Mouse (Mus musculus) hindbrain, embryonic 16.5 days (tissue): ENCODE measurements around the gene Carns1. TPM values are rescaled to one million over a fixed set of nuclear protein-coding genes. Genes with fewer than 3 reads are reported as not detected.

Experiments
- ATAC-seq: fragments of 200-750 bp; cut with Nextera tagmentation; 2 replicates; pipeline ENCODE4 v1.8.0; 2017; ENCODE audit warnings: moderate TSS enrichment, moderate library complexity
- H3K27ac ChIP-seq: fragments of 300-500 bp; sonication (generic); 2 replicates; pipeline ENCODE4 v1.5.1; 2014; ENCODE audit warnings: low read depth, mild to moderate bottlenecking, control low read depth, low read length, moderate library complexity
- H3K27me3 ChIP-seq: fragments of 300-500 bp; sonication (generic); replicated peaks from 2 replicates; pipeline ENCODE4 v1.6.1; 2014; ENCODE audit warnings: low read length; ENCODE audit not compliant: control insufficient read depth, insufficient read depth
- H3K36me3 ChIP-seq: fragments of 300-500 bp; sonication (generic); 2 replicates; pipeline ENCODE4 v1.6.1; 2014; ENCODE audit warnings: mild to moderate bottlenecking, low read length, moderate library complexity, mixed read lengths; ENCODE audit not compliant: control insufficient read depth, insufficient read depth
- H3K4me1 ChIP-seq: fragments of 300-500 bp; sonication (generic); 2 replicates; pipeline ENCODE4 v1.6.1; 2014; ENCODE audit warnings: low read depth, low read length; ENCODE audit not compliant: control insufficient read depth, insufficient read depth
- H3K4me2 ChIP-seq: fragments of 300-500 bp; sonication (generic); 2 replicates; pipeline ENCODE4 v1.6.1; 2014; ENCODE audit warnings: mild to moderate bottlenecking, low read length, control low read depth, moderate library complexity
- H3K4me3 ChIP-seq: fragments of 300-500 bp; sonication (generic); 2 replicates; pipeline ENCODE4 v1.5.1; 2014; ENCODE audit warnings: mild to moderate bottlenecking, low read length, control low read depth, moderate library complexity
- H3K9ac ChIP-seq: fragments of 300-500 bp; sonication (generic); 2 replicates; pipeline ENCODE4 v1.6.1; 2014; ENCODE audit warnings: low read depth, mild to moderate bottlenecking, control low read depth, low read length, moderate library complexity
- H3K9me3 ChIP-seq: fragments of 300-500 bp; sonication (generic); 2 replicates; pipeline ENCODE4 v1.6.1; 2014; ENCODE audit warnings: mild to moderate bottlenecking, low read length, moderate library complexity; ENCODE audit not compliant: control insufficient read depth
- WGBS: fragments of 180-500 bp; shearing (Covaris S2); extraction: QIAGEN DNeasy Blood & Tissue Kit; methylation state at CpG from one replicate; pipeline ENCODE4 v1.1.7; 2014; 5-methylcytosine and 5-hydroxymethylcytosine counted together
- polyA plus RNA-seq: library from polyadenylated mRNA; unstranded; fragments of >200 nt; fragmentation: Nextera tagmentation; extraction: Ambion mirVana; gene quantifications from 2 replicates; pipeline ENCODE4 v1.2.1, GENCODE M21; 2015

Carns1 gene
- polyA plus RNA-seq, 1 experiment from 2014 or later: 7.9 TPM

- no peak overlapping the region for H3K9ac ChIP-seq
- H3K4me1 ChIP-seq: no peaks in the 10 kb centered on the region
- no peak overlapping the region for H3K27ac ChIP-seq
- no peaks in the 10 kb centered on the region for H3K9me3 ChIP-seq
- H3K27me3 ChIP-seq: no peaks in the 10 kb centered on the region
- 67% methylated on average over 6 of the region's 6 CpGs for WGBS
- H3K4me3 ChIP-seq: no peak overlapping the region
- H3K36me3 ChIP-seq: peaks cover 45% of the 10 kb centered on the region
- ATAC-seq: no peak
- no peak overlapping the region for H3K4me2 ChIP-seq
Measured at GRCm38 (mm10) chr19:4155223-4156072, 19.8 kb downstream of the Carns1 start.

DNA sequence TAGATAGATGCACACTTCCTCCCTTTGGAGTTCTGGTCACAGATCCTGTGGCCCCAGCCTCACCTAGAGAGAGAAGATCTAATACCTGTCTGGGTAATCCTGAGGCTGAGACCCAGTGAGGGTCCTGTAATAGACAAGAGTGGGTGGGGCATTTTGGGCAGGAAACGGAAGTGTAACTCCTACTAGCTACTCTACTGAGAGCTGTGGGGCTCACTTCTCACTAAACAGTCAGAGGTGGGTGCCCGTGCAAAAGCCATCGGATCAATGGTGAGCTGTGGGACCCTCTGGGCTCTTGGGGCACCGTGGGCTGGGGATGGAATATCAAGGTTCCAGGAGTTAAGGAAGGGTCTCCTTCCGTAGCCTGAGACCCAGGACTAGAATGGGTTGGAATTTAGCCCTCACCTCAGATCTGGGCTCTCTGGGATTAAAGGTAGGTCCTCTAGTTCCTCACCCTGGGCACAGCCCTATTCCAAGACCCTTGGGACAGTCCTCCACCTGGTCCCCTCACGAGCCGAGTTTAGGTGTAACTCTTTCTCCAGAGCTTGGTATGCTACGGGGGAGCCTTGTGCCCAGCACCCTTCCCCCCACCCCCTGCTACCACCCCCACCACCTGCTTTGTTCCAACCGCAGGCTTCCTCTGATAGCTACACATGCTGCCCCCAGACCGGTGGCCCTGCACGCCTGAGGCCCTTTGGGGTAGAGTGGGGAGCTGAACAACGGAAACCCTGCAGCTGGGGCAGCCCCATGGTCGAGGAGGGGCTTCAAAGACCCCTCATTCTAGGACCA lies 20.6 kb downstream of the Carns1 start:
- Histone ChIP-seq H3K9ac (no peak overlapping the region; the same call in 1 of the 2 replicates), H3K27me3 (no peaks in the 10 kb centered on the region), H3K9me3 (no peaks in the 10 kb centered on the region), H3K4me2 (no peak overlapping the region), H3K4me3 (no peak overlapping the region), H3K27ac (no peak overlapping the region), H3K4me1 (peaks cover 7% of the 10 kb centered on the region), H3K36me3 (peaks cover 43% of the 10 kb centered on the region)
- WGBS: 82% methylated on average over 13 of the region's 13 CpGs
- ATAC-seq: no peak

DNA sequence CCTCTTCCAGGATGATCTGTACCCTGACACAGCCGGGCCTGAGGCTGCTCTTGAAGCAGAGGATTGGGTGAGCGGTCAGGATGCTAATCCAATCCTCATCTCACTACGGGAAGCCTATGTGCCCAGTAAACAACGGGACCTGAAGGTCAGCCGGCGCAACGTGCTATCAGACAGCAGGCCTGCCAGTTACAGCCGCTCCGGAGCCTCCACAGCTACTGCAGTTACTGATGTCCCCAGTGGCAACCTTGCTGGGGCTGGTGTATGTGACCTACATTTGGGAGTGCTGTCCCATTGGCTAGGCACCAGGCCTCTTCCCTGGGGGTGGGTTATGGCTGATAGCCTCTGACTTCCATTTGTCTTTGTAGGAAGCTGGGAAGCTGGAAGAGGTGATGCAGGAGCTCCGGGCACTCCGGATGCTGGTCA lies 22.0 kb downstream of the Carns1 start, which contains the start of gene Ptprcap:
Gene Ptprcap, plus strand, starts transcription at position 373 of the 423 bp plus-strand sequence.
- 75% methylated on average over 11 of the region's 11 CpGs for WGBS

DNA sequence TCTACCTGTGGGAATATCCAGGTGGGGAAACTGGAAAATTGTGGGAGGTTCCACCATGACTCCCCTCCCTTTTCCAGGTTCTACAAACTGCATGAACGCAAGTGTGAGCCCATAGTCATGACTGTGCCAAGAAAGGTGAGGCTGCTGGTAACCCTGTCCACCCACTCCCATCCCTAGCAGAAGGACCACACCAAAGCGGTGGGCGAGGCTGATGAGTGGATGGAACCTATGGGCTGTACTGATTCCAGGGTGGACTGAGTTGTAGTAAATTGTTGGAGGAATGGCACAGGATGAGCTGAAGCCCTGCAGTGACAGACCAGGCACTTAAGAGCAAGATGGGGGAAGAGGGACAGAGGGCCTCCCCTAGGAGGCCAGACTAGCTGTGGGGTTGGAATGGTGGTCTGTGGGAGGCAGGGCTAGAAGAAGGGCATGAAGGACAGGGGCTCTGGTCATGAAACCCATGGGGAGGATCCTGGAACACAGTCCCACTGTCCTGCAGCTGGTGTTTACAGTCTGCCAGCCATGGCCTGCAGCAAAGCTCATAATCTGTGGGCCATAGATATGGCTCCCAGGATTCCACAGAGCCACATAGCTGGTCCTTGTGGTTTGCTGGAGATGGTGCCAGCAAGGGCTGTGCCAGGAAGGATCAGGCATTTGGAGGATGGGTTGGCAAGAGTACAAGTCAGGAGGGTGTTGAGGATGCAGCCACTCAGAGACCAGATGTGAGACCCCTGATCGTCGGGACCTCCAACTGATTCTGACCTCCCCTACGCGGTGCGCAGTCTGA lies 22.6 kb downstream of the Carns1 start:
- Histone ChIP-seq H3K9me3 (no peaks in the 10 kb centered on the region), H3K4me1 (peaks cover 19% of the 10 kb centered on the region), H3K4me2 (no peak overlapping the region), H3K27me3 (no peaks in the 10 kb centered on the region), H3K36me3 (peaks cover 24% of the 10 kb centered on the region), H3K9ac (no peak overlapping the region), H3K27ac (peak overlapping the region; percentile 23; the same call in 1 of the 2 replicates), H3K4me3 (no peak overlapping the region)
- ATAC-seq: no peak
- 82% methylated on average over 8 of the region's 8 CpGs for WGBS

More for the DNA sequence above, 22.0 kb downstream of the Carns1 start, which contains the start of gene Ptprcap:
- ATAC-seq: no peak
- Histone ChIP-seq H3K27me3 (no peaks in the 10 kb centered on the region), H3K4me1 (peaks cover 13% of the 10 kb centered on the region), H3K4me3 (no peak within 1 kb of the TSS), H3K36me3 (peaks cover 30% of the 10 kb centered on the region), H3K9me3 (no peaks in the 10 kb centered on the region), H3K9ac (no peak within 1 kb of the TSS), H3K4me2 (no peak within 1 kb of the TSS; the same call in 1 of the 2 replicates), H3K27ac (peak within 1 kb of the TSS; percentile 34; the same call in 1 of the 2 replicates)

DNA sequence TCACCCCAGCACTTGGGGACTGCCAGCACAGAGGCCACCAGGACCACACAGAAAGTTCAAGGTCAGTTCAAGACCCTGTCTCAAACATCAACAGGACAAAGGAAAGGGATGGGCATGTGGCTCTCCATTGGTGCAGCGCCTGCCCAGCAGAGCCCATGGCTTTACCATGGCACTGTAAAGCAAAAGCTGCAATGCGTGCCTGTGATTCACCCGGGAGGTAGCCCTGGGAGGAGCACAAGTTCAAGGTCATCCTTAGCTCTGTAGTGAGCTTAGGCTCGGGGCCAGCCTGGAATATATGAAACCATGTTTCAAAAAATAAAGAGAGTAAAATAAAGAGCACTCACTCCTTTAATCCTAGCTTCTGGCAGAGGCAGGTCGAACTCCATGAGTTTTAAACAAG lies 23.4 kb downstream of the Carns1 start:
- 87% methylated on average over 5 of the region's 5 CpGs for WGBS
- Histone ChIP-seq H3K27ac (no peak overlapping the region), H3K36me3 (peaks cover 19% of the 10 kb centered on the region)

DNA sequence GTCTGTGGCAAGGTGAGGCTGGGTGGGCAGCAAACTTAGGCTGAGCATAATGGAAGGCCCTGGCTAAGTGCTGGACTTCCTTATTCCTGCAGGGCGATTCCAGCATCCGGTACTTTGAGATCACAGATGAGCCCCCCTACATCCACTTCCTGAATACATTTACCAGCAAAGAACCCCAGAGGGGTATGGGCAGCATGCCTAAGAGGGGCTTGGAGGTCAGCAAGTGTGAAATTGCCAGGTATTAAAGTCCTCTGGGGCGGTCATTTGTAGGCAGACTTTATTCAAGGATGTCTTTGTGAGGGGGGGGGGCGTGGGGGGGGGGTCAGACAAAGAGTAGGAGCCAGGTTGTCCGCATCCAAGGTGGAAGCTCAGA lies 23.8 kb downstream of the Carns1 start:
- Histone ChIP-seq H3K4me2 (no peak overlapping the region), H3K9me3 (no peaks in the 10 kb centered on the region), H3K4me1 (peaks cover 20% of the 10 kb centered on the region), H3K9ac (no peak overlapping the region), H3K36me3 (peaks cover 16% of the 10 kb centered on the region), H3K4me3 (no peak overlapping the region), H3K27me3 (no peaks in the 10 kb centered on the region), H3K27ac (no peak overlapping the region)
- ATAC-seq: no peak
- 74% methylated on average over 5 of the region's 5 CpGs for WGBS

More for the DNA sequence above, 23.4 kb downstream of the Carns1 start:
- no peak for ATAC-seq
- Histone ChIP-seq H3K4me1 (peaks cover 20% of the 10 kb centered on the region), H3K9me3 (no peaks in the 10 kb centered on the region), H3K27me3 (no peaks in the 10 kb centered on the region), H3K4me3 (no peak overlapping the region), H3K9ac (no peak overlapping the region), H3K4me2 (no peak overlapping the region)

DNA sequence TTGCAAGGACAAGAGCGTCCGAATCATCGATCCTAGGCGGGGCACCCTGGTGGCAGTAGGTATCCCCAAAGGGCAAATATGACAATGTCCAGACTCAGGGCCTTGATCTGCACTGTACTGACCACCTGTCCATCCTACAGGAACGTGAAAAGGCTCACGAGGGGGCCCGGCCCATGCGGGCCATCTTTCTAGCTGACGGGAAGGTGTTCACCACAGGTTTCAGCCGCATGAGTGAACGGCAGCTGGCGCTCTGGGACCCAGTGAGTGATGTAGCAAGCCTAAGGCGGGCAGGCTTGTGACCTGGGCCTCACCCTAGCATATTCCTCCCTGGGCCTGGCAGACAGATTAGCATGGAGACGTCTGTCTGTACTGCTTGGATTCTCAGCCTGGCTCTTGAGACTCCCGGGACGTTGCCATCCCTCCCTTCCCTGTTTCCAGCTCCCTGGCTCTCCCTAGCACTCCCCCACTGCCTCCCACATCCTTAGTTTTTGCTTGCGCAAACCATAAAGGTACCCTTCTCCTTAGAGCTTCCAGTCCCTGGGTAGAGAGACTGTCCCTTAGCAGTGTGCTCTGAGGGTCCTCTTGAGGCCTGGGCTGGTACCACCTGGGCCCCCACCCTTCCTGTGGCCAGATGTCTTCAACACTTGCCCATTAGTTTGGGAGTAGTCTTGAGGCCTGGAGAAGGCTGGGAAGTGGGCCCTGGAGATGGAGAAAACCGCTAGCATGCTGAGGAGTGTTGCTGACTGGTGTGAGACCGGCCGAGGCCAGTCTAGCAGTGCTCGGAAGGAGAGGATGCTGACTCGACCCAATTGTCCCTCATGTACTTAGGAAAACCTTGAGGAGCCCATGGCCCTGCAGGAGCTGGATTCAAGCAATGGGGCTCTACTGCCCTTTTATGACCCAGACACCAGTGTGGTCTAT lies 24.5 kb downstream of the Carns1 start:
- WGBS: 91% methylated on average over 22 of the region's 22 CpGs
- Histone ChIP-seq H3K4me1 (peaks cover 20% of the 10 kb centered on the region), H3K9ac (no peak overlapping the region), H3K4me2 (no peak overlapping the region), H3K36me3 (peaks cover 10% of the 10 kb centered on the region), H3K4me3 (no peak overlapping the region), H3K9me3 (no peaks in the 10 kb centered on the region), H3K27ac (no peak overlapping the region), H3K27me3 (no peaks in the 10 kb centered on the region)
- ATAC-seq: no peak

GRCm38 (mm10) chr19:4149764-4150461 lies 25.4 kb downstream of the Carns1 start:
- Histone ChIP-seq H3K9me3 (no peaks in the 10 kb centered on the region), H3K27me3 (no peaks in the 10 kb centered on the region), H3K4me1 (peaks cover 20% of the 10 kb centered on the region), H3K36me3 (peaks cover 9% of the 10 kb centered on the region), H3K9ac (no peak overlapping the region), H3K4me2 (peak overlapping the region; percentile 76), H3K4me3 (no peak overlapping the region), H3K27ac (no peak overlapping the region)
- ATAC-seq: no peak
- WGBS: 97% methylated on average over 17 of the region's 17 CpGs
